Mouse (Mus musculus) mature B cell (primary cell): Measurements from ENCODE around the gene Serpina3k.
"Not testable (repeated sequence)": the region's sequence is repeated elsewhere in the genome, so short reads cannot be mapped to it uniquely, and the experiment has no call there.

Experiments
- in situ Hi-C: fragments of 300-500 bp; cut with MboI; formaldehyde crosslinking; loops from 2 replicates; pipeline ENCODE4 v1.14.3; 2019

The Serpina3k gene

GRCm38 (mm10) chr12:104388477-104388876 lies 50.2 kb downstream of the Serpina3k start:
- in situ Hi-C loops, result no loop called here

- in situ Hi-C loops, result not testable (repeated sequence)
Measured at GRCm38 (mm10) chr12:104391057-104391456, 52.8 kb downstream of the Serpina3k start.
